Mouse (Mus musculus) kidney, postnatal 0 days (tissue): ENCODE measurements around the gene Gpr143. TPM values are rescaled to one million over a fixed set of nuclear protein-coding genes. Genes with fewer than 3 reads are reported as not detected.
"Not testable (repeated sequence)": the region's sequence is repeated elsewhere in the genome, so short reads cannot be mapped to it uniquely, and the experiment has no call there.

Source experiments
- ATAC-seq: fragments of 200-750 bp; cut with Nextera tagmentation; replicated peaks from 2 replicates; pipeline ENCODE4 v1.8.0; 2017; ENCODE audit warnings: low read depth, moderate number of reproducible peaks, moderate TSS enrichment, moderate library complexity; ENCODE audit not compliant: low FRiP score
- DNase-seq: peaks from one replicate; pipeline ENCODE4 v3.0.0-alpha.2; 2016; ENCODE audit warnings: low spot score
- H3K27ac ChIP-seq: fragments of 300-500 bp; sonication (generic); 2 replicates; pipeline ENCODE4 v1.5.1; 2014; ENCODE audit warnings: mild to moderate bottlenecking
- H3K27me3 ChIP-seq: fragments of 300-500 bp; sonication (generic); 2 replicates; pipeline ENCODE4 v1.6.1; 2014; ENCODE audit warnings: low read length, mixed read lengths; ENCODE audit not compliant: insufficient read depth
- H3K36me3 ChIP-seq: fragments of 300-500 bp; sonication (generic); 2 replicates; pipeline ENCODE4 v1.6.1; 2014; ENCODE audit warnings: low read length, mixed read lengths; ENCODE audit not compliant: insufficient read depth
- H3K4me1 ChIP-seq: fragments of 300-500 bp; sonication (generic); replicated peaks from 2 replicates; pipeline ENCODE4 v1.6.1; 2014; ENCODE audit warnings: antibody characterized with exemption, low read length, mixed read lengths; ENCODE audit not compliant: insufficient read depth
- H3K4me2 ChIP-seq: fragments of 300-500 bp; sonication (generic); 2 replicates; pipeline ENCODE4 v1.6.1; 2014; ENCODE audit warnings: mild to moderate bottlenecking, low read length, moderate library complexity, mixed read lengths
- H3K4me3 ChIP-seq: fragments of 300-500 bp; sonication (generic); replicated peaks from 2 replicates; pipeline ENCODE4 v1.5.1; 2014; ENCODE audit warnings: low read depth, low read length
- H3K9ac ChIP-seq: fragments of 300-500 bp; sonication (generic); 2 replicates; pipeline ENCODE4 v1.6.1; 2014; ENCODE audit warnings: low read depth, low read length
- H3K9me3 ChIP-seq: fragments of 300-500 bp; sonication (generic); replicated peaks from 2 replicates; pipeline ENCODE4 v1.6.1; 2016; ENCODE audit warnings: low read length, inconsistent platforms, mixed read lengths
- CTCF ChIP-seq: IDR thresholded peaks from 2 replicates; pipeline ENCODE4 v1.5.1; 2016; ENCODE audit warnings: antibody characterized with exemption, low read depth, mild to moderate bottlenecking, moderate library complexity
- WGBS: fragments of 180-500 bp; shearing (Covaris S2); extraction: QIAGEN DNeasy Blood & Tissue Kit; methylation state at CpG from one replicate; pipeline ENCODE4 v1.1.7; 2014; 5-methylcytosine and 5-hydroxymethylcytosine counted together
- polyA plus RNA-seq: library from polyadenylated mRNA; unstranded; fragments of >200 nt; fragmentation: Nextera tagmentation; extraction: Ambion mirVana; gene quantifications from 2 replicates; pipeline ENCODE4 v1.2.1, GENCODE M21; 2015

Gpr143 gene
- polyA plus RNA-seq, 1 experiment from 2014 or later: 0.09 TPM

- H3K4me3 ChIP-seq, H3K36me3 ChIP-seq, H3K27me3 ChIP-seq, ATAC-seq, H3K4me1 ChIP-seq, H3K9ac ChIP-seq, H3K4me2 ChIP-seq, H3K27ac ChIP-seq, H3K9me3 ChIP-seq: not testable (repeated sequence)
- 28% methylated on average over 5 of the region's 5 CpGs for WGBS
- peak; percentile 57 for DNase-seq
- TF ChIP-seq CTCF: peak; percentile 73
Measured at GRCm38 (mm10) chrX:152834940-152835339, 53.2 kb downstream of the Gpr143 start.

DNA sequence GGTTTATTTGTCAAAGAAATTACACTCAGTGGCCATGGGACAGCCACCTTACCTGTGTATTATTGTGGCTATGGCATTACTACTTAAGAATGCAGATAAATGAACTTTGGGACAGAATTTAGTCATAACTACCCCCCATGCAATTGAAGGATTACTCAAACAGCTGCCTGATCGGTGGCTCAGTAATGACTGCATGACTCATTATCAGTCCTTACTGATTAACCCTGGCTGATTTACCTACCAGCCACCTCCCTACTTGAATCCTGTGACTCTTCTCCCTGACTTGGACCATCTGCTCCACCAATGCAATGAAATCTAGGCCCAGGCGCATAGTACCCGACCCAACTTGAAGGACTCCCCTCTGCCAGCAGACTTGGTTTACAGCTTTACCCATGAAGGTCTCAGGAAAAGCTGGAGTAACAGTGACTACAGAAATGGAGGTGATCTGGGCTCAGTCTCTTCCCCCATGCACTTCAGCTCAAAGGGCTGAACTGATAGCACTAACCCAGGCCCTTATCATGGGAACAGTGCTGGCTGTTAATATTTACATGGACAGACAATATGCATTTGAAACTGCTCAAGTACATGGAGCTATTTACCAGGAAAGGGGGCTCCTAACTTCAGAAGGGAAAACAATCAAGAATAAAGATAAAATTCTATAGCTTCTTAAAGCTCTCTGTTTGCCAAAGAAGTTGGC, 73.5 kb downstream of the Gpr143 start:
- H3K4me1 ChIP-seq: no peaks in the 10 kb centered on the region
- no peak overlapping the region for H3K27ac ChIP-seq
- no peak overlapping the region for H3K9ac ChIP-seq
- DNase-seq: no peak
- H3K36me3 ChIP-seq: no peaks in the 10 kb centered on the region
- ATAC-seq: no peak
- H3K4me3 ChIP-seq: no peak overlapping the region
- H3K9me3 ChIP-seq: no peaks in the 10 kb centered on the region; the same call in 1 of the 2 replicates
- H3K27me3 ChIP-seq: no peaks in the 10 kb centered on the region
- WGBS: 83% methylated on average over 3 of the region's 3 CpGs
- H3K4me2 ChIP-seq: no peak overlapping the region
- no peak for TF ChIP-seq CTCF

Other genes starting within 250 kb of the Gpr143 start
- gene Cldn34a, start 218.6 kb upstream of the Gpr143 start, polyA plus RNA-seq: not detected in 2 replicates
- 5.9 and 6.0 TPM in 2 replicates for gene Shroom2, start 12.5 kb upstream of the Gpr143 start, polyA plus RNA-seq
- gene Usp51, start 224.5 kb downstream of the Gpr143 start, polyA plus RNA-seq: 0.52 and 0.75 TPM in 2 replicates